16 mouse cellular contexts compared by ENCODE assay signal in genomic region chr6:99515667-99516199, GRCm38 (mm10).
"Had no signal": no experiment of that assay in that cellular context is flagged by ENCODE, and none has a peak within 500 bp of the region (broad histone marks: within the 10 kb centered on the region; RNA-seq: fewer than 3 reads in every experiment).

No protein-coding gene starts in this region.

- H3K9me3 ChIP-seq: liver, embryonic 13.5 days; lung, embryonic 15.5 days; megakaryocyte, embryonic 14.5 days; midbrain, embryonic 15.5 days; neural tube, embryonic 13.5 days had no signal

- DNase-seq: kidney, adult 2 months; kidney, postnatal 14 days; liver; liver, embryonic 13.5 days; liver, postnatal 0 days; lung, postnatal 14 days; retina, postnatal 1 day; right cerebral cortex, postnatal 4 days; spleen, adult 18-20 months; thymus, adult 18-20 months had no signal

- H3K27me3 ChIP-seq: lung, embryonic 15.5 days; megakaryocyte, embryonic 14.5 days; midbrain, embryonic 15.5 days; neural tube, embryonic 13.5 days had no signal

- H3K27ac ChIP-seq: liver, embryonic 13.5 days; lung, embryonic 15.5 days; macrophage; midbrain, embryonic 15.5 days; neural tube, embryonic 13.5 days had no signal

- H3K9ac ChIP-seq: liver, embryonic 13.5 days; liver, postnatal 0 days; lung, embryonic 15.5 days; midbrain, embryonic 15.5 days; neural tube, embryonic 13.5 days had no signal

- H3K36me3 ChIP-seq: lung, embryonic 15.5 days; midbrain, embryonic 15.5 days; neural tube, embryonic 13.5 days had no signal

- H3K4me2 ChIP-seq: liver, embryonic 13.5 days; lung, embryonic 15.5 days; midbrain, embryonic 11.5 days; midbrain, embryonic 15.5 days; neural tube, embryonic 13.5 days had no signal

- H3K4me3 ChIP-seq: liver, embryonic 13.5 days; lung, embryonic 15.5 days; megakaryocyte, embryonic 14.5 days; midbrain, embryonic 15.5 days; neural tube, embryonic 13.5 days had no signal

- ATAC-seq: liver, postnatal 0 days; midbrain, embryonic 15.5 days had no signal
